Mouse (Mus musculus) limb, embryonic 12.5 days (tissue): ENCODE data around the gene Rnf216. TPM values are rescaled to one million over a fixed set of nuclear protein-coding genes. Genes with fewer than 3 reads are reported as not detected.

ENCODE experiments used
- microRNA-seq: library from miRNA; unstranded; fragments of <30 nt; microRNA quantifications from one replicate; pipeline ENCODE4, GENCODE M21; 2017
- polyA plus RNA-seq: library from polyadenylated mRNA; unstranded; fragments of >200 nt; fragmentation: Nextera tagmentation; extraction: Ambion mirVana; gene quantifications from 2 replicates; pipeline ENCODE4 v1.2.1, GENCODE M21; 2016

Gene Rnf216
- polyA plus RNA-seq, 1 experiment from 2014 or later, result 60.1 TPM

Small RNA genes lying within 50 kb of the gene (microRNA-seq; reads per million reads assigned to microRNA genes)
- not detected for gene Gm44405

Other genes starting within 250 kb of the Rnf216 start
- 13.0 and 13.1 TPM in 2 replicates for gene Fbxl18, start 217.6 kb downstream of the Rnf216 start, polyA plus RNA-seq
- gene Actb, start 206.2 kb downstream of the Rnf216 start, polyA plus RNA-seq, result 12,553 and 13,538 TPM in 2 replicates
- gene Fscn1, start 152.7 kb downstream of the Rnf216 start, polyA plus RNA-seq, result 576 and 587 TPM in 2 replicates
- not detected in 2 replicates for gene Olfr718-ps1, start 34.6 kb upstream of the Rnf216 start, polyA plus RNA-seq
- gene Rbak, start 67.8 kb upstream of the Rnf216 start, polyA plus RNA-seq, result 19.4 and 21.5 TPM in 2 replicates
- not detected in 2 replicates for gene Spdye4b, start 68.0 kb upstream of the Rnf216 start, polyA plus RNA-seq
- gene Spdye4a, start 113.9 kb upstream of the Rnf216 start, polyA plus RNA-seq, result not detected in 2 replicates
- gene Zfp12, start 122.2 kb upstream of the Rnf216 start, polyA plus RNA-seq, result 25.1 and 26.1 TPM in 2 replicates
- 8.5 and 11.0 TPM in 2 replicates for gene Zfp316, start 157.0 kb upstream of the Rnf216 start, polyA plus RNA-seq
- gene Zfp853, start 180.6 kb upstream of the Rnf216 start, polyA plus RNA-seq, result 0.12 and 0.18 TPM in 2 replicates
- 53.9 and 56.9 TPM in 2 replicates for gene E130309D02Rik, start 202.4 kb upstream of the Rnf216 start, polyA plus RNA-seq
- gene Zdhhc4, start 216.3 kb upstream of the Rnf216 start, polyA plus RNA-seq, result 77.1 and 87.0 TPM in 2 replicates
- 0.64 and 0.65 TPM in 2 replicates for gene Grid2ip, start 244.3 kb upstream of the Rnf216 start, polyA plus RNA-seq